Mouse (Mus musculus) kidney, adult 2 months (tissue): Measurements from ENCODE around the gene Pecr.

Experiments
- CTCF ChIP-seq: fragments of 200-500 bp; conservative IDR thresholded peaks from 2 replicates; pipeline ENCODE4 v1.5.1; 2011; ENCODE audit warnings: low read depth, mild to moderate bottlenecking, control low read depth, low read length, moderate library complexity, mixed read lengths; ENCODE audit not compliant: insufficient read depth, insufficient read length
- POLR2A ChIP-seq: fragments of 200-500 bp; IDR thresholded peaks from one replicate; pipeline ENCODE4 v1.6.1; 2011; ENCODE audit warnings: low read depth, low read length, control low read depth

GRCm38 (mm10) chr1:72307317-72307798, 23.2 kb upstream of the Pecr start, which contains the start of gene Xrcc5:
- TF ChIP-seq POLR2A = peak; percentile 21
- TF ChIP-seq CTCF = no peak
